Mouse (Mus musculus): ENCODE measurements around the gene Gm14685. TPM values are rescaled to one million over a fixed set of nuclear protein-coding genes. Genes with fewer than 3 reads are reported as not detected.
"Not testable (repeated sequence)": the region's sequence is repeated elsewhere in the genome, so short reads cannot be mapped to it uniquely, and the experiment has no call there.

Gm14685 gene
- 0.06 TPM in 1 of 2 replicates, not detected in the other for polyA plus RNA-seq (2012; rRNA removed)

GRCm38 (mm10) chrX:73116747-73117146, at the start of gene Gm14685:
Gm14685 (plus strand) TSS chrX:73117047.
- H3K27me3 ChIP-seq (ENCODE audit: control insufficient read depth, insufficient read depth, low read length); H3K27ac ChIP-seq (ENCODE audit: insufficient read depth, low read depth, low read length); H3K4me3 ChIP-seq (ENCODE audit: low read depth, low read length); H3K36me3 ChIP-seq (ENCODE audit: control insufficient read depth, insufficient read depth, low read length); H3K4me1 ChIP-seq (ENCODE audit: control insufficient read depth, insufficient read depth, insufficient read length, low read length): not testable (repeated sequence)
- WGBS, result no CpG with 5 or more reads among the region's 7 CpGs

GRCm38 (mm10) chrX:73082267-73083055, 34.4 kb upstream of the Gm14685 start, which contains the start of gene Xlr4a:
Xlr4a (minus strand) TSS chrX:73082478.
- 83% methylated on average over 19 of the region's 19 CpGs for WGBS
- H3K36me3 ChIP-seq (ENCODE audit: control insufficient read depth, insufficient read depth, low read length); H3K27me3 ChIP-seq (ENCODE audit: control insufficient read depth, insufficient read depth, low read length); H3K4me1 ChIP-seq (ENCODE audit: control insufficient read depth, insufficient read depth, insufficient read length, low read length); H3K27ac ChIP-seq (ENCODE audit: insufficient read depth, low read depth, low read length); H3K4me3 ChIP-seq (ENCODE audit: low read depth, low read length): not testable (repeated sequence)

DNA sequence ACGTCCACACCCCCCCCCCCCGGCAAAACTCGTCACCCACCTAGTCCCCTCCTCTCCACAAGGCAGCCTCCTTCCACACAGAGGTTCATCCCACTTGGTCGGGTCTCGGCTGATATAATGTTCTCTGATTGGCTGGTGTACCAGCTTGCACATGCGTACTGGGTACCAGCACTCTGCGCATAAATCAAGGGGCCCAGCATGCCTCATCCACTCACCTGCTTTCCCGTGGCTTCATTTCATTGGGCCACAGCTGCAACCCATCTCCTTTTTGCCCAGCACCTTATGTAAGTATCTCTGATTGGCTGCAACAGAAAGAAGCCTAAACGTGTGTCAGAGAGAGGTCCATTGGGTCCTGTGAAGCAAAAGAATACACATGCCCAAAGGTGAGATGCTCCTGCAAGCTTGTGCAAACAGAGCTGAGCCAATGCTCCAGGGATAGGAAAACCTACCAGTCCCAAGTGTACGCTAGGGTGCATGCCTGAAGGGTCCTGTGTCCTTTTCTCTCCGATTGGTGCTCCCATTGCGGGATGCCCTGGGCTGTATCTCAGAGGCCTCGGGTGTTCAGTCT, 19.8 kb upstream of the Gm14685 start, which contains the start of gene Xlr3a:
TSS of gene Xlr3a (minus strand) at position 155 of the 568 bp plus-strand sequence.
- H3K36me3 ChIP-seq (ENCODE audit: control insufficient read depth, insufficient read depth, low read length); H3K4me1 ChIP-seq (ENCODE audit: control insufficient read depth, insufficient read depth, insufficient read length, low read length); H3K4me3 ChIP-seq (ENCODE audit: low read depth, low read length); H3K27me3 ChIP-seq (ENCODE audit: control insufficient read depth, insufficient read depth, low read length); H3K27ac ChIP-seq (ENCODE audit: insufficient read depth, low read depth, low read length): not testable (repeated sequence)
- 66% methylated on average over 13 of the region's 13 CpGs for WGBS

- not testable (repeated sequence) for H3K4me3 ChIP-seq (ENCODE audit: low read depth, low read length); H3K27ac ChIP-seq (ENCODE audit: insufficient read depth, low read depth, low read length); H3K4me1 ChIP-seq (ENCODE audit: control insufficient read depth, insufficient read depth, insufficient read length, low read length); H3K27me3 ChIP-seq (ENCODE audit: control insufficient read depth, insufficient read depth, low read length); H3K36me3 ChIP-seq (ENCODE audit: control insufficient read depth, insufficient read depth, low read length)
- WGBS, result no CpG with 5 or more reads among the region's 12 CpGs
These were observed 6.3 kb downstream of the Gm14685 start for GRCm38 (mm10) chrX:73122859-73123829.

DNA sequence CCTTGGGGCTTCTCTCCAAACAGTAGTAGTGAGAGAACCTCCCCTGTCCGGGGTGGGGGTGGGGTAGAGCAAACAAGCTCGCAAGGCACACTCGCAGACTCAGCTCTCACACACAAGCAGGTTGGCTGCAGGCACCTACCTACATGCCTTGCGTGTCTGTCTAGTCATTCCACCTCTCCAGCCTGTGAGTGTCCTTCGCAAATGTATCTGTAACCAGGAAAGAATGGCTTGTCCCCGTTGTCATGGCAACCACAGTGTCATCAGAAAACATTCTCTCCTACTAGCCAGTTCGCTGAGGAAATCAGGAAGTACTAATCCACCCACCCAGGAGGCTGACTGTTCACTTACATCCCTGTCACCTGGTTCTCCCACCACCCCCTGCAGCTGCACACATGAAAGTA, 26.4 kb downstream of the Gm14685 start:
- H3K27me3 ChIP-seq (ENCODE audit: control insufficient read depth, insufficient read depth, low read length); H3K4me3 ChIP-seq (ENCODE audit: low read depth, low read length); H3K36me3 ChIP-seq (ENCODE audit: control insufficient read depth, insufficient read depth, low read length); H3K27ac ChIP-seq (ENCODE audit: insufficient read depth, low read depth, low read length); H3K4me1 ChIP-seq (ENCODE audit: control insufficient read depth, insufficient read depth, insufficient read length, low read length): not testable (repeated sequence)
- no CpG with 5 or more reads among the region's 7 CpGs for WGBS

GRCm38 (mm10) chrX:73148496-73148895, 31.6 kb downstream of the Gm14685 start, which contains the start of gene Xlr5b:
Xlr5b (plus strand) TSS chrX:73148796.
- not testable (repeated sequence) for H3K4me3 ChIP-seq (ENCODE audit: low read depth, low read length); H3K4me1 ChIP-seq (ENCODE audit: control insufficient read depth, insufficient read depth, insufficient read length, low read length); H3K36me3 ChIP-seq (ENCODE audit: control insufficient read depth, insufficient read depth, low read length); H3K27ac ChIP-seq (ENCODE audit: insufficient read depth, low read depth, low read length); H3K27me3 ChIP-seq (ENCODE audit: control insufficient read depth, insufficient read depth, low read length)
- no CpG with 5 or more reads among the region's 20 CpGs for WGBS

DNA sequence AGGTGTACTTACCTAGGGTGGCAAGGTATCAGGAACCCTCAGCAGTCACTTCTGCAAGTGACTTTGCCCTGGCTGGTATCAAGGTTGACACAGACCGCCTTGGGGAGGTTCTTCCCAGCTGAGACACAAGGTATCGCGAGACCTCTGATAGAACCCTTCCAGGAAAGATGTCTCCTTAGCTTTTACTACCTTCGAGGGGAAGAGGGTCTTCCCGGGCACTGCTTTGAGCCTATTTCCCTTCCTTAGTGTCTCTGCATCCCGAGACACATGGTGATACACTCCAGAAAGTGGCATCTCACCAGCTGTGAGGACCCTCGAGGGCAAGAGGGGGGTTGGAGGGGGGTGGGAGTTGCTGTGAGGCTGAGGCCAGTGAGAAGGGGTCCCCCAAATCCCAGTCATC, 32.5 kb downstream of the Gm14685 start, which contains the start of gene DXBay18:
TSS of gene DXBay18 (minus strand) at position 101 of the 400 bp plus-strand sequence.
- no CpG with 5 or more reads among the region's 7 CpGs for WGBS
- H3K4me3 ChIP-seq (ENCODE audit: low read depth, low read length); H3K27ac ChIP-seq (ENCODE audit: insufficient read depth, low read depth, low read length); H3K27me3 ChIP-seq (ENCODE audit: control insufficient read depth, insufficient read depth, low read length); H3K36me3 ChIP-seq (ENCODE audit: control insufficient read depth, insufficient read depth, low read length); H3K4me1 ChIP-seq (ENCODE audit: control insufficient read depth, insufficient read depth, insufficient read length, low read length): not testable (repeated sequence)

- not testable (repeated sequence) for H3K27me3 ChIP-seq (ENCODE audit: control insufficient read depth, insufficient read depth, low read length); H3K27ac ChIP-seq (ENCODE audit: insufficient read depth, low read depth, low read length); H3K4me1 ChIP-seq (ENCODE audit: control insufficient read depth, insufficient read depth, insufficient read length, low read length); H3K36me3 ChIP-seq (ENCODE audit: control insufficient read depth, insufficient read depth, low read length); H3K4me3 ChIP-seq (ENCODE audit: low read depth, low read length)
- 73% methylated on average over 6 of the region's 15 CpGs for WGBS
These were observed 60.0 kb downstream of the Gm14685 start, which contains the start of gene Spin2d for GRCm38 (mm10) chrX:73176889-73177288. Spin2d (minus strand) TSS chrX:73176989.

Other genes with a start within 250 kb of the Gm14685 start
- 0.28 and 0.46 TPM in 2 replicates for gene Cetn2, start 198.6 kb upstream of the Gm14685 start, polyA plus RNA-seq (2012; rRNA removed)
- gene Nsdhl, start 198.5 kb upstream of the Gm14685 start, polyA plus RNA-seq (2012; rRNA removed), result 3.2 and 7.2 TPM in 2 replicates
- gene Zfp185, start 129.7 kb upstream of the Gm14685 start, polyA plus RNA-seq (2012; rRNA removed), result 0.03 and 0.18 TPM in 2 replicates
- gene Pnma5, start 79.9 kb upstream of the Gm14685 start, polyA plus RNA-seq (2012; rRNA removed), result not detected in 2 replicates
- not detected in 2 replicates for gene Pnma3, start 52.3 kb upstream of the Gm14685 start, polyA plus RNA-seq (2012; rRNA removed)
- not detected in 2 replicates for gene Xlr4a, start 34.6 kb upstream of the Gm14685 start, polyA plus RNA-seq (2012; rRNA removed)
- gene Xlr3a, start 20.0 kb upstream of the Gm14685 start, polyA plus RNA-seq (2012; rRNA removed), result 0.38 TPM in 1 of 2 replicates, not detected in the other
- not detected in 2 replicates for gene Xlr5b, start 31.7 kb downstream of the Gm14685 start, polyA plus RNA-seq (2012; rRNA removed)
- gene DXBay18, start 32.4 kb downstream of the Gm14685 start, polyA plus RNA-seq (2012; rRNA removed), result not detected in 2 replicates
- not detected in 2 replicates for gene Spin2d, start 59.9 kb downstream of the Gm14685 start, polyA plus RNA-seq (2012; rRNA removed)
- gene Xlr3b, start 75.2 kb downstream of the Gm14685 start, polyA plus RNA-seq (2012; rRNA removed), result 0.08 and 0.23 TPM in 2 replicates
- gene Xlr4b, start 97.3 kb downstream of the Gm14685 start, polyA plus RNA-seq (2012; rRNA removed), result not detected in 2 replicates
- 20.7 and 29.4 TPM in 2 replicates for gene F8a, start 111.2 kb downstream of the Gm14685 start, polyA plus RNA-seq (2012; rRNA removed)
- not detected in 2 replicates for gene Xlr4c, start 126.1 kb downstream of the Gm14685 start, polyA plus RNA-seq (2012; rRNA removed)
- not detected in 2 replicates for gene Xlr3c, start 148.3 kb downstream of the Gm14685 start, polyA plus RNA-seq (2012; rRNA removed)
- gene Xlr5a, start 175.9 kb downstream of the Gm14685 start, polyA plus RNA-seq (2012; rRNA removed), result not detected in 2 replicates
- gene Xlr5c, start 175.9 kb downstream of the Gm14685 start, polyA plus RNA-seq (2012; rRNA removed), result not detected in 2 replicates
- not detected in 2 replicates for gene Gm45015, start 219.8 kb downstream of the Gm14685 start, polyA plus RNA-seq (2012; rRNA removed)
- 2.1 and 2.2 TPM in 2 replicates for gene Zfp275, start 225.6 kb downstream of the Gm14685 start, polyA plus RNA-seq (2012; rRNA removed)